Mouse (Mus musculus) spleen, adult 2 months (tissue): ENCODE measurements around the gene Abcb6.

Source experiments
- CTCF ChIP-seq: fragments of 200-500 bp; IDR thresholded peaks from 2 replicates; pipeline ENCODE4 v1.5.1; 2011; ENCODE audit warnings: mild to moderate bottlenecking, inconsistent platforms; ENCODE audit not compliant: insufficient read depth, insufficient read length, insufficient replicate concordance; ENCODE audit errors: extremely low read depth
- POLR2A ChIP-seq: fragments of 200-500 bp; IDR thresholded peaks from 2 replicates; pipeline ENCODE4 v1.6.1; 2011; ENCODE audit warnings: low read depth, low read length, inconsistent platforms

- TF ChIP-seq CTCF: no peak
- no peak for TF ChIP-seq POLR2A
These were observed 35.6 kb upstream of the Abcb6 start for GRCm38 (mm10) chr1:75215785-75216184.
